Mouse (Mus musculus) hindbrain, embryonic 11.5 days (tissue): ENCODE data around the gene Pgap2. TPM values are rescaled to one million over a fixed set of nuclear protein-coding genes. Genes with fewer than 3 reads are reported as not detected.

Experiments
- ATAC-seq: fragments of 200-750 bp; cut with Nextera tagmentation; 2 replicates; pipeline ENCODE4 v1.8.0; 2017; ENCODE audit warnings: mild to moderate bottlenecking, moderate TSS enrichment, moderate library complexity; ENCODE audit not compliant: low FRiP score
- DNase-seq: peaks from one replicate; pipeline ENCODE4 v3.0.0-alpha.2; 2015; ENCODE audit warnings: low spot score
- H3K27ac ChIP-seq: fragments of 300-500 bp; sonication (generic); 2 replicates; pipeline ENCODE4 v1.5.1; 2014; ENCODE audit warnings: mild to moderate bottlenecking, low read depth, low read length
- H3K27me3 ChIP-seq: fragments of 300-500 bp; sonication (generic); 2 replicates; pipeline ENCODE4 v1.6.1; 2014; ENCODE audit warnings: mild to moderate bottlenecking, low read length, moderate library complexity, mixed read lengths; ENCODE audit not compliant: control insufficient read depth, insufficient read depth
- H3K36me3 ChIP-seq: fragments of 300-500 bp; sonication (generic); 2 replicates; pipeline ENCODE4 v1.6.1; 2014; ENCODE audit warnings: mild to moderate bottlenecking, low read length, moderate library complexity, mixed read lengths; ENCODE audit not compliant: control insufficient read depth, insufficient read depth
- H3K4me1 ChIP-seq: fragments of 300-500 bp; sonication (generic); replicated peaks from 2 replicates; pipeline ENCODE4 v1.6.1; 2014; ENCODE audit warnings: low read length, mixed read lengths; ENCODE audit not compliant: control insufficient read depth, insufficient read depth
- H3K4me2 ChIP-seq: fragments of 300-500 bp; sonication (generic); replicated peaks from 2 replicates; pipeline ENCODE4 v1.6.1; 2014; ENCODE audit warnings: mild to moderate bottlenecking, low read depth, low read length
- H3K4me3 ChIP-seq: fragments of 300-500 bp; sonication (generic); 2 replicates; pipeline ENCODE4 v1.5.1; 2014; ENCODE audit warnings: low read depth, low read length
- H3K9ac ChIP-seq: fragments of 300-500 bp; sonication (generic); 2 replicates; pipeline ENCODE4 v1.6.1; 2014; ENCODE audit warnings: low read depth, low read length
- H3K9me3 ChIP-seq: fragments of 300-500 bp; sonication (generic); 2 replicates; pipeline ENCODE4 v1.6.1; 2016; ENCODE audit warnings: low read length; ENCODE audit not compliant: control insufficient read depth
- WGBS: fragments of 180-500 bp; shearing (Covaris S2); extraction: QIAGEN DNeasy Blood & Tissue Kit; methylation state at CpG from one replicate; pipeline ENCODE4 v1.1.7; 2014; 5-methylcytosine and 5-hydroxymethylcytosine counted together
- polyA plus RNA-seq: library from polyadenylated mRNA; unstranded; fragments of >200 nt; fragmentation: Nextera tagmentation; extraction: Ambion mirVana; gene quantifications from 2 replicates; pipeline ENCODE4 v1.2.1, GENCODE M21; 2014

The Pgap2 gene
- polyA plus RNA-seq, 1 experiment from 2014 or later: 47.4 TPM

- H3K4me3 ChIP-seq: peak within 1 kb of the TSS; percentile 77
- peak within 1 kb of the TSS; percentile 62 for H3K9ac ChIP-seq
- no peak within 1 kb of the TSS for H3K27ac ChIP-seq
- peak within 1 kb of the TSS; percentile 94 for H3K4me2 ChIP-seq
- peaks cover 3% of the 10 kb centered on the region; the same call in 1 of the 2 replicates for H3K27me3 ChIP-seq
- DNase-seq: peak; percentile 63
- peak; percentile 88 for ATAC-seq
- under 1% methylated on average over 61 of the region's 73 CpGs for WGBS
- H3K36me3 ChIP-seq: no peaks in the 10 kb centered on the region
- no peaks in the 10 kb centered on the region for H3K9me3 ChIP-seq
- H3K4me1 ChIP-seq: no peaks in the 10 kb centered on the region
These were observed 57.8 kb downstream of the Pgap2 start, which contains the start of gene Stim1 for GRCm38 (mm10) chr7:102267601-102268394. Stim1 (plus strand) TSS chr7:102267806.

- H3K4me2 ChIP-seq: peak overlapping the region; percentile 94
- 9% methylated on average over 12 of the region's 12 CpGs for WGBS
- no peak overlapping the region for H3K27ac ChIP-seq
- no peaks in the 10 kb centered on the region for H3K9me3 ChIP-seq
- no peaks in the 10 kb centered on the region for H3K36me3 ChIP-seq
- peaks cover 3% of the 10 kb centered on the region; the same call in 1 of the 2 replicates for H3K27me3 ChIP-seq
- no peak for DNase-seq
- H3K4me3 ChIP-seq: peak overlapping the region; percentile 77
- H3K9ac ChIP-seq: peak overlapping the region; percentile 62; the same call in 1 of the 2 replicates
- no peaks in the 10 kb centered on the region for H3K4me1 ChIP-seq
- no peak for ATAC-seq
These were observed 58.4 kb downstream of the Pgap2 start for GRCm38 (mm10) chr7:102268395-102268748.

- Histone ChIP-seq H3K9ac (no peak overlapping the region), H3K4me2 (no peak overlapping the region), H3K27me3 (peaks cover 3% of the 10 kb centered on the region; the same call in 1 of the 2 replicates), H3K4me3 (no peak overlapping the region), H3K4me1 (no peaks in the 10 kb centered on the region), H3K36me3 (no peaks in the 10 kb centered on the region), H3K9me3 (no peaks in the 10 kb centered on the region), H3K27ac (no peak overlapping the region)
- ATAC-seq (no peak), DNase-seq (no peak)
- WGBS: 85% methylated on average over 3 of the region's 3 CpGs
These were observed 62.5 kb downstream of the Pgap2 start for GRCm38 (mm10) chr7:102272422-102272948.

GRCm38 (mm10) chr7:102281403-102281802, 71.4 kb downstream of the Pgap2 start:
- no peak for ATAC-seq
- 93% methylated on average over 1 of the region's 1 CpGs for WGBS
- Histone ChIP-seq H3K36me3 (no peaks in the 10 kb centered on the region), H3K27ac (no peak overlapping the region), H3K27me3 (no peaks in the 10 kb centered on the region), H3K4me1 (no peaks in the 10 kb centered on the region), H3K4me3 (no peak overlapping the region), H3K9ac (no peak overlapping the region), H3K4me2 (no peak overlapping the region), H3K9me3 (no peaks in the 10 kb centered on the region)
- no peak for DNase-seq

- H3K27ac ChIP-seq: no peak overlapping the region
- H3K4me3 ChIP-seq: no peak overlapping the region
- H3K4me1 ChIP-seq: no peaks in the 10 kb centered on the region
- no peak overlapping the region for H3K4me2 ChIP-seq
- no peaks in the 10 kb centered on the region for H3K36me3 ChIP-seq
- WGBS: 88% methylated on average over 5 of the region's 5 CpGs
- H3K9me3 ChIP-seq: no peaks in the 10 kb centered on the region
- no peak overlapping the region for H3K9ac ChIP-seq
- H3K27me3 ChIP-seq: no peaks in the 10 kb centered on the region
- ATAC-seq (no peak), DNase-seq (no peak)
These were observed 72.3 kb downstream of the Pgap2 start for GRCm38 (mm10) chr7:102282261-102282660.

Other genes starting within 250 kb of the Pgap2 start
- 3.1 and 4.4 TPM in 2 replicates for gene Il18bp, start 191.5 kb upstream of the Pgap2 start, polyA plus RNA-seq
- gene Rnf121, start 144.7 kb upstream of the Pgap2 start, polyA plus RNA-seq: 27.1 and 29.8 TPM in 2 replicates
- 19.5 and 23.3 TPM in 2 replicates for gene Xndc1, start 144.7 kb upstream of the Pgap2 start, polyA plus RNA-seq
- 1.0 and 2.0 TPM in 2 replicates for gene Xntrpc, start 144.5 kb upstream of the Pgap2 start, polyA plus RNA-seq
- gene Trpc2, start 127.1 kb upstream of the Pgap2 start, polyA plus RNA-seq: 0.28 and 0.42 TPM in 2 replicates
- gene Art1, start 108.5 kb upstream of the Pgap2 start, polyA plus RNA-seq: 0.88 and 0.96 TPM in 2 replicates
- gene Art5, start 100.7 kb upstream of the Pgap2 start, polyA plus RNA-seq: 2.2 and 2.3 TPM in 2 replicates
- gene Chrna10, start 93.4 kb upstream of the Pgap2 start, polyA plus RNA-seq: not detected in 2 replicates
- gene Nup98, start within 50 bp of the Pgap2 start, polyA plus RNA-seq: 40.0 and 42.1 TPM in 2 replicates
- gene Rhog, start 45.8 kb downstream of the Pgap2 start, polyA plus RNA-seq: 35.3 and 35.5 TPM in 2 replicates
- gene Stim1, start 57.6 kb downstream of the Pgap2 start, polyA plus RNA-seq: 9.3 and 10.3 TPM in 2 replicates
- 189 and 213 TPM in 2 replicates for gene Rrm1, start 231.5 kb downstream of the Pgap2 start, polyA plus RNA-seq